Mouse (Mus musculus) brain, embryonic 14.5 days (tissue): Measurements from ENCODE around the gene Dppa4. TPM values are rescaled to one million over a fixed set of nuclear protein-coding genes. Genes with fewer than 3 reads are reported as not detected.
A peak's percentile ranks its signal among the peaks of the same experiment; 100 is the strongest.

Source experiments
- DNase-seq: peaks from one replicate; pipeline ENCODE4 v3.0.0-alpha.2; 2011; ENCODE audit warnings: low read depth
- CTCF ChIP-seq: fragments of 200-500 bp; IDR thresholded peaks from 2 replicates; pipeline ENCODE4 v1.5.1; 2012; ENCODE audit warnings: inconsistent platforms, mild to moderate bottlenecking, moderate library complexity, borderline replicate concordance; ENCODE audit not compliant: insufficient read depth, insufficient read length; ENCODE audit errors: extremely low read depth
- POLR2A ChIP-seq: fragments of 200-500 bp; IDR thresholded peaks from 2 replicates; pipeline ENCODE4 v1.6.1; 2012; ENCODE audit warnings: mild to moderate bottlenecking, inconsistent platforms, borderline replicate concordance; ENCODE audit not compliant: poor library complexity, insufficient read depth, insufficient read length, severe bottlenecking; ENCODE audit errors: extremely low read depth
- polyA plus RNA-seq: library from polyadenylated mRNA; depleted of rRNA; stranded (reverse); fragments of >200 nt; gene quantifications from 2 replicates; pipeline ENCODE4 v1.2.3, GENCODE M21; 2012; rRNA removed

The Dppa4 gene
- polyA plus RNA-seq, result not detected in 2 replicates

DNA sequence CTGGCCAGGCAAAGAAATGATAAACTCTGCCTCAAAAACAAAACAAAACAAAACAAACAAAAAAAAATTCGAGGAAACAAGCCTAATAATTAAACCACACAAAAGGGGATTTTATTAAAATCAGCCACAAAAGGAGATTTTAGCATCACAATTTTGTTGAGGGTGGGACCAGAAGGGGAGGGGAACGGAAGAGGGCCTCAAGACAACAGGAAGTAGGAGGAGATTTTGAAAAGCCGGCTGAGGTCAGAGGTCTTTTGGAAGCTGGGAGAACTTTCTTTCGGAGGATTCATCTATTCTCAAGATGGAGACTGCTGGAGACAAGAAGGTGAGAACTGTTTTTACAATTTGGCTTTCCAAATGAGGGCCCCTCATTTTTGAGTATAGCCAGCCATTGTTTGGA lies at the start of gene Dppa4:
Dppa4 (plus strand) TSS at position 217 of the 400 bp plus-strand sequence.
- no peak for DNase-seq
- TF ChIP-seq CTCF (no peak), POLR2A (no peak)

DNA sequence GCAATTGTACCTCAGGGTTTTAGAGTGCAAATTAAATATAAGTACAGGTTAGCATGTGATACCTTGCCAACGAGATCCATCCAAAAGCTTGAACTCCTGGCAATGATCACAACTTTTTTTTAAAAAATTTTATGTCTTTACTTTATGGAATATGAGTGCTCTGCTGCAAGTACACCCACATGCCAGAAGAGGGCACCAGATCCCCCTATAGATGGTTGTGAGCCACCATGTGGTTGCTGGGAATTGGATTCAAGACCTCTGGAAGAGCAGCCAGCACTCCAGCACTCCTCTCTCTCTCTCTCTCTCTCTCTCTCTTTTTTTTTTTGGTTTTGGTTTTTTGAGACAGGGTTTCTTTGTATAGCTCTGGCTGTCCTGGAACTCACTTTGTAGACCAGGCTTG lies 48.5 kb upstream of the Dppa4 start:
- no peak for DNase-seq

DNA sequence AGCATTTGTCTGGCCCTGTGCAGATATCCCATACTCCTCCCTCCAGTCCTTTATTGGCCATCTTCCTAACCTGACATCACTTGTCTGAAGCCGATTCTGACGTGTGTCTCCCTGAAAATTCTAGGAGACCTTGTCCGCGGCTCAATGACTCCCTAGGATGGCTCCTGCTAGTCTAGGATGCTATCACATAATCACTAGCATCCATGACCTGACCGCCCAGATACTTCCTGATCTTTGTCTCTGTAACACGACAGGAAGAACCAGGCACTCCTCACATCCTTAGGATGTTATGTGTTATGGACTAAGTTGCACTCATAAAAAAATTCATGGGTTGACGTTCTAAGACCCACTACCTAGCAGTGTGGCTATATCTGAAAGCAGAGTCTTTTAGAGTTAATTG lies 45.9 kb upstream of the Dppa4 start:
- TF ChIP-seq POLR2A, result no peak
- no peak for TF ChIP-seq CTCF

More for the DNA sequence above, 48.5 kb upstream of the Dppa4 start:
- TF ChIP-seq POLR2A (no peak), CTCF (no peak)

DNA sequence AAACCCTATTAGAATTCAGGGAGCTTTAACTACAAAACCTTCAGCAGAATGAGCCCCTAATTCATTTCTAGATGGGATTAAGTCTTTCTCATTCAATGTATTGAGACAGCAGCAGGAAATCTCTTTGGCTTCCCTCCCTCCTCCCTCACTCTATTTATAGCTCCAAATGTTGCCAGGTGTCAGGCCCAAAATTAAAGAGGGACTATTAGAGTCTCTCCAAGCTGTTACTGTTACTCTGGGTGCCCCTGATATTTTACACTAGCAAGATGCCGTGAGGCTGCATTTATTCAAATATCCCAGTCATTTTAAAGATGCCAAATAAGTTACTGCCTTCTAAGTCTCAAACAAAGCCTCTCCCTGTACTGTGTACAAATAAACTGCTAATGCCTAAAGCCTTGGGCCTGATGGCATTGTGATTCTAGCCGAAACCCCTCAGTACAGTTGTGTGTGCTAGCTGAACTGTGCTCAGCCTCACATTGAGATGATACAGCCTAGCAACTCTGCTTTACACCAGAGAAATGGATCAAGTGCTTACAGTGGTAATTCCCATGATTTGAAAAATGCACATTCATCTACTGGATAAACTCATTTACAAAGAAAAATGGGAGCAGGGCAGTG lies 36.4 kb upstream of the Dppa4 start:
- DNase-seq, result peak; percentile 24
- TF ChIP-seq CTCF (no peak), POLR2A (no peak)

More for the DNA sequence above, 45.9 kb upstream of the Dppa4 start:
- DNase-seq, result no peak

DNA sequence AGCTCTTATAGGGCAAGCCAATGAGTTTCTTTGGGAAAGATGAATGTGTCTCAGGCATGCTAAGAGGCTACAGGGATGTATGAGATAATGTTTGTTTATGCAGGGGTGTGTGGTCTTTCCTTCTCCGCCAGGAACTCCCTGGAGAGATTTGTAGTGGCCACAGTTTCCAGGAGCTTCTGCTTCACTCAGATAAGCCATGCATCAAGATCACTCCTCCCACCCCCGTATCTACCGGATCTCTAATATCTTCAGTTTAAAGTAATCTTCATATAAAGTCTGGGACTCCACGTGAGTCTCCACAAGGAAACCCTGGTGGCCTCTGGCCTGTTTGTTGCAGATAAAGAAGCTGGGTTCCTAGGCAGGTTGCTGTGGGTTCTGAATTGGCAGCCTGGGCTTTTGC lies 30.7 kb upstream of the Dppa4 start:
- DNase-seq, result no peak
- TF ChIP-seq CTCF (no peak), POLR2A (no peak)

DNA sequence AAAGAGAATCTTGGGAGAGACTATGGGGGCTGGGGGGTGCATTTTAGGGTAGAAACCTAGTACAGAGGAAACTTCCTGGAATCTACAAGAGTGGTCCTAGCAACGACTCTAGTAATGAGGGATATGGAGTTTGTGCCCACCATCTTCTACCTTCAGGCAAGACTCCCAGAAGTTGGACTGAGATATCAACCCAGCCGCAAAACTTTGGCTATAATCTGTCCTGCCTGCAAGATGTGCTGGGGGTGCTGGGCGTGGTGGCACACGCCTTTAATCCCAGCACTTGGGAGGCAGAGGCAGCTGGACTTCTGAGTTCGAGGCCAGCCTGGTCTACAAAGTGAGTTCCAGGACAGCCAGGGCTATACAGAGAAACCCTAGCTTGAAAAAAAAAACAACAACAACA lies 28.9 kb upstream of the Dppa4 start:
- TF ChIP-seq CTCF (no peak), POLR2A (no peak)
- no peak for DNase-seq

DNA sequence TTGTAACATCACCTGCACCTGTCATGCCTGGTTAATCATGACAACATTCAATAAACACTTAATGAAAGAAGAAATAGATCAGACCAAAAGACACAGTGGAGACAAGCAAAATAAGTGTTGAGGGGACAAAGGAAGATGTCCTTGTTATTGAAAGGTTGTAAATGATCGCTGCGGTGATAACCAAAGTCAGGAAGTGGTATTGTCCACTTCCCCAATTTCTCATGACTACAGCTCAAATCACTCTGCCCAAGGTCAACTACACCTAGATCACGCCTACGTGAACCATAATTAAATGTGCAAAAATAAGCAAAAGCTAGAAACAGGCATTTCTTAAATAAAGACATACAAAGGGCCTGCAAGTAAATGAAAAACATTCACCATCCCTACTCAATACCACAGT lies 24.0 kb upstream of the Dppa4 start:
- no peak for TF ChIP-seq POLR2A
- TF ChIP-seq CTCF, result no peak
- no peak for DNase-seq

DNA sequence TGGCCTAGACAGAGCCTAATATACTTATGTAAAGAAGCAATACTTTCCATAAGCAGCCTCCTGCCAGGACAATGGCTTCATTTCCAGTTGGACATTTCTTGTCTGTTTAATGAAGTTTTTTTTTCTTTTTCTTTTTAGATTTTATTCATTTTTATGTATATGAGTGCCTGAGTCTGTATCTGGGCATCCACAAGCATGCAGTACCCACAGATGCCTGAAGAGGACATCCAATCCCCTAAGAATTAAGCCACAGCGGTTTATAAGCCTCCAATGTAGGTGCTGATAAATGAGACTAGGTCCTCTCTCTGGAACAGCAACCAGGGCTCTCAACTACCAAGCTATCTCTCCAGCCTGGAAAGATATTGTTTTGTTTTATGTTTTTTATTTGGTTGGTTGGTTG lies 20.6 kb upstream of the Dppa4 start:
- TF ChIP-seq CTCF, result no peak
- TF ChIP-seq POLR2A, result no peak
- DNase-seq, result no peak

DNA sequence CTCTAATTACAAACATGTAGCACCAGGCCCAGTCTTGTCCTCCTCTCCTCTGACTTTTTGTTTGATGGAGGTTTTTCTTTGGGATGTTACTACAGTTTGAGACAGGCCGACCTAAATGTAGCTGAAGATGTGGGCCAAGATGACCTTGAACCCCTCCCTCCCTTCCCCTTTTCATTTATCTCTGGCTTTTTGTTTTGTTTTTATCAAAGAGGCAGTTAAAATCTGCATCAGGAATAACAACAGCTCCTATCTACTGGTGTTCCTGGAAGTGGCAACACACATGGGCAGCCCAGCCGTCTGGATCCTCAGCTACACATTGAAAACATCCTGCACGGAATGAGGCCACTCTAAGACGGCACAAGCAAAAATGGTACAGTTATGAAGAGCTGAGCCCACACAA lies 17.7 kb upstream of the Dppa4 start:
- DNase-seq, result no peak
- TF ChIP-seq POLR2A (no peak), CTCF (no peak)

DNA sequence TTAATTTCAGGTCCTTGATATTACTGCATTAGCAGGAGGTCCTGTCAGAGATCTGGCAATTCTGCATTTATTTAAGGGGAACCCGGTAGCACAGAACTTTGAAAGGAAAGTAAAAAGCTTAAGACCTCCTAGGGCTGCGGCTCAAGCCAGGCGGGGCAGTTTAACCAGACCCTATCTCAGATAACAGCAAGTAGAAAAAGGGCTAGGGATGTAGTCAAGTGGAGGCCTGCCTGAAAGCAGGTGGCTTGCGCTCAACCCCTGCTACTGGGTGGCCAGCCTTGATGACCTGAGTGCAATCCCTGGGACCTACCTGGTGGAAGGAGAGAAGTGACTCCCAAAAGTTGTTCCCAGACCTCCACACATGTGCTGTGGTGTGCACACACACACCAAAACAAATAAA lies 6.6 kb upstream of the Dppa4 start:
- DNase-seq, result no peak
- TF ChIP-seq CTCF, result no peak
- TF ChIP-seq POLR2A, result no peak

DNA sequence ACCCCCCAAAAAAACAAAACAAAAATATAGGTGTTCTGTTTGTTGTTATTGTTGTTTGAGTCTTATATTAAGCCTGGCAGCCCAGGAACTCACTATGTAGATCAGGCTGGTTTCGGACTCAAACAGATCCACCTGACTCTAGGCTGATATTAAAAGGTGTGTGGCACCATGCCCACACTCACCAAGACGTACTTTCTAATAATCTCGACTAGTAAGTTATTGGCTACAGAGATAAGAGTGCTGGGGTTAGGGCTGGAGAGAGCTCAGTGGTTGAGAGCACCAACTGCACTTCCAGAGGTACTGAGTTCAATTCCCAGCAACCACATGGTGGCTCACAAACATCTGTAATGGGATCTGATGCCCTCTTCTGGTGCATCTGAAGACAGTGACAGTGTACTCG lies 2.6 kb upstream of the Dppa4 start:
- TF ChIP-seq POLR2A, result no peak
- no peak for TF ChIP-seq CTCF
- no peak for DNase-seq

DNA sequence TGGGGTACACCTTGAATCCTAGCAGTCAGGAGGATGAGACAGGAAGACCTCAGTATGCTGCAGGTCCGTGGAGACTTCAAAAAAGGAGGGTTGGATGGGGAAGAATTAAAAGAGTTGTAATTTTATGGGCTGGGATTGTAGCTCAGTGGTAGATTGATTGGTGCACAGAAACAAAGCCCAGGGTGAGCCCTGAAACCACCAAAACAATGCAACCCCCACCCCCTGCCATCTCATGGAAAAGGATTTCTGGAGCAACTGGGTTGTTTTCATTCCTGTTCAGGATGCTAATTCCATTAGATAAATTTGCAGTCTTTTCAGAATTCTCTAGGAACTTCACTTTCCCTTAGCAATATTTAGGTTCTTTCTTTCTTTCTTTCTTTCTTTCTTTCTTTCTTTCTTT lies 732 bp upstream of the Dppa4 start:
- TF ChIP-seq CTCF, result no peak
- no peak for TF ChIP-seq POLR2A
- no peak for DNase-seq

DNA sequence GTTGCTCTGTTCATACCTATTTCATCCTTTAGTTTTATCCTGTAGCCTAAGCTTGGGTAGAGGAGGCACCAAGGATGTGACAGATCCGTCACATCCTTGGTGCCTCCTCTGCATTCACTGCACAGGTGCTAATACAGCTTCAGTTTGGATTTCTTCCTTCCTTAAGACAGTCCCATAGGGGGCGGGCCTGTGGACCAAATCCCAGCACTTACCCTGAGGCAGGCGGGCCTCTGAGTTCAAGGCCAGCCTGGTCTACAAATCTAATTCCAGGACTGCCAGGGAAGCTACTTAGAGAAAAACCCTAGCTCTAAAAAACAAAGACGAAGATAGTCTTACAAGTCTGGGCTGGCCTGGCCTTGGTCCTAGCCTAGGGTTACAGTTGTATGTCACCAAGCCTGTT lies 2.0 kb downstream of the Dppa4 start:
- no peak for DNase-seq
- TF ChIP-seq POLR2A (no peak), CTCF (no peak)

DNA sequence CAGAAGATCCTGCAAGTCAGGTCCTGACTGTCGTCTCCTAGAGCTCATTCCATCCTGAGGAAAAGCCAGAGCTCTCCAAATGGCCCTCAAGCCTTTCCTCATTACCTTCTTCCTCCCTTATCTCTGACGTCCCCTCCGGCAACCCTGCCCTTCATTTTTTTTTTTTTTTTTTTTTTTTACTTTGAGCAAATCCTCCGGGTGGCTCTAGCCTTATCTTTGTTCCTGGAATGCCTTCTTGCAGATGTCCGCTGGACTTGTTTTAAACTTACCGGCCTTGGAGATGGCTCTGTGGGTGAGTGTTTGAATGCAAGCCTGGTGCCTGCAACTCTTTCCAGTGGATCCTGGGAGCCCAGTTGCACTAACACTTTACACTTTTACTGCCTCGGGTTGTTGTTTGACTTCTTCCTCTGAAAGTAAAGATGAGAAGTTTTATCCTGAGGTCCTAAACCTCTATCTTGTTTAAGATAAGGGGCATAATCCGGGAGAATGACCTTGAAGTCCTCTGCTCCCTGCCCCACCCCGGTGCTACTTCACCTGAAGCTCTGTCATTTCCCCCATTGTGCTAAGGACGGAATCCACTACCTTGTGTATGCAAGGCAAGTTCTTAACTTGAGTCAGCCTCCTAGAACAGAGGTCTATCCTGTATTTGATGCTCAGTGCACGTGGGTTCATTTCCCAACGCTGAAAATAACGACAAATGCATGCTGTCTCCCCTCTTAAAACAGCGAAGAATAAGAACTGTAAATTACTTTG lies 14.0 kb downstream of the Dppa4 start:
- no peak for DNase-seq
- TF ChIP-seq POLR2A (no peak), CTCF (no peak)
